Mouse (Mus musculus): Measurements from ENCODE around the gene Zfp292.

DNA sequence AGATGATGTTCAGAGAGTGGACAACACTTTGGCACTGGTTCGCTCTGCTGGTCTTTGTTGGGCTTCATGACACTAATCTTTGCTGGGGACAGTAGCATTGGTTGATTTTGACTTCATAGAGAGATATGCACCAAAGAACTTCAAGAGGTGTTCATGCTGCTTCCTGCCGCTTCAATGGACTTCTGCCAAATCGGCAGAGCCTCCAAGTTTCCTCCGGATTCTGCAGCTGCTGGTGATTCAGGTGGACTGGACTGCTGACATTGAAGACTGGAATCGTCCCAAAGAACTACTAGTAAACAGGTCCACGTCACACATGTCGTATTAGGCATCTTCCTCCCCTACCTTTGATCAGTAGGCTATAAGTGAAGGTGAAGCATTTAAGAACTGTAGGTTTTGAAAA, 30.7 kb downstream of the Zfp292 start:
- TF ChIP-seq SRF (IDR thresholded peaks at IDR 0.05; ENCODE audit: control insufficient read depth, insufficient read length, low read depth) (no peak), POLR2A (IDR thresholded peaks at IDR 0.05; ENCODE audit: insufficient read length, low read depth) (no peak), E2F4 (IDR thresholded peaks at IDR 0.05; ENCODE audit: insufficient read depth) (no peak), MAX (IDR thresholded peaks at IDR 0.05; ENCODE audit: low read depth) (no peak), USF1 (IDR thresholded peaks at IDR 0.05; ENCODE audit: low read depth) (no peak), POLR2AphosphoS2 (IDR thresholded peaks at IDR 0.05; ENCODE audit: insufficient read length, low read depth) (no peak), CEBPB (IDR thresholded peaks at IDR 0.05; ENCODE audit: insufficient read depth, poor library complexity, severe bottlenecking) (no peak), MYOD1 (IDR thresholded peaks at IDR 0.05; ENCODE audit: control insufficient read depth in 1 of 3, insufficient read length in 2 of 3, low read depth in 2 of 3) (no peak), MYOG (IDR thresholded peaks at IDR 0.05; ENCODE audit: control insufficient read depth in 1 of 3, insufficient read depth in 1 of 3, insufficient read length in 2 of 3, low read depth in 2 of 3) (no peak)
